Mouse (Mus musculus): ENCODE data around the gene Cby3. TPM values are rescaled to one million over a fixed set of nuclear protein-coding genes. Genes with fewer than 3 reads are reported as not detected.

Gene Cby3
- polyA plus RNA-seq, 1 experiment from 2014 or later = 0.27 TPM

GRCm38 (mm10) chr11:50398803-50399202, 44.5 kb downstream of the Cby3 start:
- peaks cover 75% of the 10 kb centered on the region for H3K36me3 ChIP-seq (ENCODE audit: control insufficient read depth, insufficient read depth, low read length)
- no peak overlapping the region for H3K27ac ChIP-seq (ENCODE audit: low read depth)
- H3K4me1 ChIP-seq (replicated peaks; ENCODE audit: control insufficient read depth, insufficient read depth, low read length) = no peaks in the 10 kb centered on the region
- H3K4me2 ChIP-seq (ENCODE audit: low read length) = no peak overlapping the region
- 88% methylated on average over 13 of the region's 13 CpGs for whole genome bisulfite sequencing
- H3K9me3 ChIP-seq (ENCODE audit: control insufficient read depth, low read length) = no peaks in the 10 kb centered on the region
- ATAC-seq (replicated peaks; ENCODE audit: low FRiP score, low TSS enrichment, low read depth) = no peak
- no peak overlapping the region for H3K9ac ChIP-seq (ENCODE audit: low read length)
- no peak overlapping the region for H3K4me3 ChIP-seq (ENCODE audit: low read depth, low read length)
- H3K27me3 ChIP-seq (replicated peaks; ENCODE audit: control insufficient read depth, insufficient read depth, low read length) = no peaks in the 10 kb centered on the region
- no peak for DNase-seq (ENCODE audit: low spot score)

GRCm38 (mm10) chr11:50402481-50402880, 48.2 kb downstream of the Cby3 start:
- Histone ChIP-seq H3K9me3 (ENCODE audit: control insufficient read depth, low read length) (no peaks in the 10 kb centered on the region), H3K27ac (ENCODE audit: low read depth) (no peak overlapping the region), H3K9ac (ENCODE audit: low read length) (no peak overlapping the region), H3K4me2 (ENCODE audit: low read length) (no peak overlapping the region), H3K36me3 (ENCODE audit: control insufficient read depth, insufficient read depth, low read length) (peaks cover 54% of the 10 kb centered on the region), H3K27me3 (replicated peaks; ENCODE audit: control insufficient read depth, insufficient read depth, low read length) (no peaks in the 10 kb centered on the region), H3K4me1 (replicated peaks; ENCODE audit: control insufficient read depth, insufficient read depth, low read length) (no peaks in the 10 kb centered on the region), H3K4me3 (ENCODE audit: low read depth, low read length) (no peak overlapping the region)
- DNase-seq (ENCODE audit: low spot score) (no peak), ATAC-seq (replicated peaks; ENCODE audit: low FRiP score, low TSS enrichment, low read depth) (no peak)
- 94% methylated on average over 3 of the region's 3 CpGs for WGBS

GRCm38 (mm10) chr11:50403367-50404014, 49.2 kb downstream of the Cby3 start:
- Histone ChIP-seq H3K27me3 (replicated peaks; ENCODE audit: control insufficient read depth, insufficient read depth, low read length) (no peaks in the 10 kb centered on the region), H3K4me2 (ENCODE audit: low read length) (no peak overlapping the region), H3K27ac (ENCODE audit: low read depth) (no peak overlapping the region), H3K9me3 (ENCODE audit: control insufficient read depth, low read length) (no peaks in the 10 kb centered on the region), H3K36me3 (ENCODE audit: control insufficient read depth, insufficient read depth, low read length) (peaks cover 45% of the 10 kb centered on the region), H3K4me1 (replicated peaks; ENCODE audit: control insufficient read depth, insufficient read depth, low read length) (no peaks in the 10 kb centered on the region), H3K4me3 (ENCODE audit: low read depth, low read length) (no peak overlapping the region), H3K9ac (ENCODE audit: low read length) (no peak overlapping the region)
- 74% methylated on average over 10 of the region's 10 CpGs for WGBS
- DNase-seq (ENCODE audit: low spot score) (no peak), ATAC-seq (replicated peaks; ENCODE audit: low FRiP score, low TSS enrichment, low read depth) (0 out of 2 replicates have a peak, but pooled peaks have one; percentile 12)

- Histone ChIP-seq H3K4me2 (ENCODE audit: low read length) (no peak overlapping the region), H3K9me3 (ENCODE audit: control insufficient read depth, low read length) (no peaks in the 10 kb centered on the region), H3K27ac (ENCODE audit: low read depth) (no peak overlapping the region), H3K4me3 (ENCODE audit: low read depth, low read length) (no peak overlapping the region), H3K36me3 (ENCODE audit: control insufficient read depth, insufficient read depth, low read length) (peaks cover 30% of the 10 kb centered on the region), H3K9ac (ENCODE audit: low read length) (no peak overlapping the region), H3K27me3 (replicated peaks; ENCODE audit: control insufficient read depth, insufficient read depth, low read length) (no peaks in the 10 kb centered on the region), H3K4me1 (replicated peaks; ENCODE audit: control insufficient read depth, insufficient read depth, low read length) (no peaks in the 10 kb centered on the region)
- DNase-seq (ENCODE audit: low spot score) (no peak), ATAC-seq (replicated peaks; ENCODE audit: low FRiP score, low TSS enrichment, low read depth) (no peak)
- 79% methylated on average over 6 of the region's 6 CpGs for WGBS
Observed at GRCm38 (mm10) chr11:50407235-50407634, 53.0 kb downstream of the Cby3 start.

MicroRNAs encoded within 50 kb of the gene (microRNA counts, 519-probe panel; counts per million panel counts)
- 2,799 counts per million, percentile 31 among the panel's probes with 10 or more counts for microRNA mmu-miR-804

Small RNAs within 50 kb of the gene (microRNA-seq; reads per million reads assigned to microRNA genes)
- gene Mir804 = not detected

Other genes with a start within 250 kb of the Cby3 start
- gene Tbc1d9b, start 223.1 kb upstream of the Cby3 start, polyA plus RNA-seq (2014; fragmentation: Nextera tagmentation; extraction: Ambion mirVana) = 37.3 and 41.4 TPM in 2 replicates
- 15.6 and 18.1 TPM in 2 replicates for gene Mrnip, start 180.0 kb upstream of the Cby3 start, polyA plus RNA-seq (2014; fragmentation: Nextera tagmentation; extraction: Ambion mirVana)
- 181 and 183 TPM in 2 replicates for gene Sqstm1, start 143.6 kb upstream of the Cby3 start, polyA plus RNA-seq (2014; fragmentation: Nextera tagmentation; extraction: Ambion mirVana)
- gene Mgat4b, start 143.6 kb upstream of the Cby3 start, polyA plus RNA-seq (2014; fragmentation: Nextera tagmentation; extraction: Ambion mirVana) = 13.3 and 24.4 TPM in 2 replicates
- gene Ltc4s, start 115.8 kb upstream of the Cby3 start, polyA plus RNA-seq (2014; fragmentation: Nextera tagmentation; extraction: Ambion mirVana) = 3.4 and 4.2 TPM in 2 replicates
- gene Maml1, start 62.2 kb upstream of the Cby3 start, polyA plus RNA-seq (2014; fragmentation: Nextera tagmentation; extraction: Ambion mirVana) = 8.5 and 9.1 TPM in 2 replicates
- 246 and 259 TPM in 2 replicates for gene Canx, start 28.8 kb upstream of the Cby3 start, polyA plus RNA-seq (2014; fragmentation: Nextera tagmentation; extraction: Ambion mirVana)
- gene Hnrnph1, start 22.5 kb downstream of the Cby3 start, polyA plus RNA-seq (2014; fragmentation: Nextera tagmentation; extraction: Ambion mirVana) = 411 and 475 TPM in 2 replicates
- gene Rufy1, start 76.7 kb downstream of the Cby3 start, polyA plus RNA-seq (2014; fragmentation: Nextera tagmentation; extraction: Ambion mirVana) = 21.6 and 24.8 TPM in 2 replicates
- 9.0 and 10.2 TPM in 2 replicates for gene Adamts2, start 247.6 kb downstream of the Cby3 start, polyA plus RNA-seq (2014; fragmentation: Nextera tagmentation; extraction: Ambion mirVana)